Mouse (Mus musculus) forebrain, embryonic 11.5 days (tissue): Measurements from ENCODE around the gene Afg1l. TPM values are rescaled to one million over a fixed set of nuclear protein-coding genes. Genes with fewer than 3 reads are reported as not detected.

Experiments used
- ATAC-seq: fragments of 200-750 bp; cut with Nextera tagmentation; replicated peaks from 2 replicates; pipeline ENCODE4 v1.8.0; 2017; ENCODE audit warnings: moderate TSS enrichment; ENCODE audit not compliant: low FRiP score
- DNase-seq: peaks from one replicate; pipeline ENCODE4 v3.0.0-alpha.2; 2017; ENCODE audit warnings: low spot score
- H3K27ac ChIP-seq: fragments of 300-500 bp; sonication (generic); 2 replicates; pipeline ENCODE4 v1.5.1; 2014; ENCODE audit warnings: low read depth, low read length
- H3K27me3 ChIP-seq: fragments of 300-500 bp; sonication (generic); 2 replicates; pipeline ENCODE4 v1.6.1; 2014; ENCODE audit warnings: mild to moderate bottlenecking, low read length, mixed read lengths; ENCODE audit not compliant: control insufficient read depth, insufficient read depth
- H3K36me3 ChIP-seq: fragments of 300-500 bp; sonication (generic); 2 replicates; pipeline ENCODE4 v1.6.1; 2014; ENCODE audit warnings: mild to moderate bottlenecking, low read length, moderate library complexity, mixed read lengths; ENCODE audit not compliant: control insufficient read depth, insufficient read depth
- H3K4me1 ChIP-seq: fragments of 300-500 bp; sonication (generic); replicated peaks from 2 replicates; pipeline ENCODE4 v1.6.1; 2014; ENCODE audit warnings: low read length, mixed read lengths; ENCODE audit not compliant: control insufficient read depth, insufficient read depth
- H3K4me2 ChIP-seq: fragments of 300-500 bp; sonication (generic); 2 replicates; pipeline ENCODE4 v1.6.1; 2014; ENCODE audit warnings: low read depth, mild to moderate bottlenecking, low read length, moderate library complexity, mixed read lengths; ENCODE audit not compliant: severe bottlenecking
- H3K4me3 ChIP-seq: fragments of 300-500 bp; sonication (generic); 2 replicates; pipeline ENCODE4 v1.5.1; 2014; ENCODE audit warnings: low read depth, low read length
- H3K9ac ChIP-seq: fragments of 300-500 bp; sonication (generic); 2 replicates; pipeline ENCODE4 v1.6.1; 2014; ENCODE audit warnings: low read length
- H3K9me3 ChIP-seq: fragments of 300-500 bp; sonication (generic); 2 replicates; pipeline ENCODE4 v1.6.1; 2016; ENCODE audit warnings: low read length, mixed read lengths; ENCODE audit not compliant: control insufficient read depth
- WGBS: fragments of 180-500 bp; shearing (Covaris S2); extraction: QIAGEN DNeasy Blood & Tissue Kit; methylation state at CpG from one replicate; pipeline ENCODE4 v1.1.7; 2014; 5-methylcytosine and 5-hydroxymethylcytosine counted together
- polyA plus RNA-seq: library from polyadenylated mRNA; unstranded; fragments of >200 nt; fragmentation: Nextera tagmentation; extraction: Ambion mirVana; gene quantifications from 2 replicates; pipeline ENCODE4 v1.2.1, GENCODE M21; 2014

Gene Afg1l
- polyA plus RNA-seq, 1 experiment from 2014 or later = 3.9 TPM

DNA sequence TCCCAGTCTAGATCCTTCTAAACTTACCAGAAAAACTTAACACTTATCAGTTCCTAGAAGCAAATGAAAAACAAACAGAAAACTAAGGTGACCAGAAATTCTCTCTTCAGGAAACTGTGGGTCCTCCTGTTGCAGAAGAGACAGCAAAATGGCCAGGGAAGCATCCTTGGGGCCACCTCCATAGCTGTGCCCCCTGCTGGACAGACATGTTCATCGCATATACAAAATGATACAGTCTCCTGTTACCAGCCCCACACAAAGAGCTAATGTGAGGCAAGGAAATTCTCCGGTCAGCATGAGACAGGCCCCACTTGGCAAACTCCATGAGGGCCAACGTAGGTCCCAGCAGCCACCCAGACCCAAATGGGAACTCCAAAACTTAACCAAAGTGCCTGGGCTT is 122.4 kb downstream of the Afg1l start:
- DNase-seq (peak; percentile 56), ATAC-seq (no peak)
- no peak overlapping the region for H3K9ac ChIP-seq
- no peaks in the 10 kb centered on the region for H3K4me1 ChIP-seq
- WGBS = 47% methylated on average over 3 of the region's 3 CpGs
- H3K4me3 ChIP-seq = no peak overlapping the region
- H3K36me3 ChIP-seq = no peaks in the 10 kb centered on the region
- H3K9me3 ChIP-seq = no peaks in the 10 kb centered on the region
- H3K27me3 ChIP-seq = no peaks in the 10 kb centered on the region
- H3K4me2 ChIP-seq = no peak overlapping the region
- no peak overlapping the region for H3K27ac ChIP-seq

DNA sequence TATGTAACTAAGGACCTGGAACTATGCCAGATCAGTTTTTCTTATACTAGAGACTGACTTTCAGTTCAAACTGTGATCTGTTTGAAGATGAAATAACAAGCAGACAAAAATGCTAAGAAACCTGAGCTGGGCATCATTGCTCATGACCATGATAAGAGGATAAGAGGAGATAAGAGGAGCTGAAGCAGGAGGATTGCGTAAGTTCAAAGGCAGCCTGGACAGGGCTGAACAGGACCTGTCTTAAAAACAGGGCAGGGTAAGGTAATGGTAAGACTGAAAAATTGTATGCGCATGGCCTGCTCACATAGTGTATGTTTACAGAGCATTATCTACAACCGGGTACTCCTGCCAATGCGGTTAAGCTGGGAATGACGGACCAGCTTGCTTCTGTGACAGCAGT is 130.4 kb downstream of the Afg1l start:
- H3K9ac ChIP-seq = no peak overlapping the region
- H3K27ac ChIP-seq = no peak overlapping the region
- H3K36me3 ChIP-seq = no peaks in the 10 kb centered on the region
- no peaks in the 10 kb centered on the region for H3K27me3 ChIP-seq
- no peaks in the 10 kb centered on the region for H3K9me3 ChIP-seq
- no peak overlapping the region for H3K4me2 ChIP-seq
- H3K4me3 ChIP-seq = no peak overlapping the region
- DNase-seq (no peak), ATAC-seq (no peak)
- peaks cover 5% of the 10 kb centered on the region for H3K4me1 ChIP-seq
- WGBS = 90% methylated on average over 5 of the region's 5 CpGs

GRCm38 (mm10) chr10:42347127-42347526 is 131.2 kb downstream of the Afg1l start:
- Histone ChIP-seq H3K27ac (no peak overlapping the region), H3K9me3 (no peaks in the 10 kb centered on the region), H3K4me2 (no peak overlapping the region), H3K4me1 (peaks cover 5% of the 10 kb centered on the region), H3K27me3 (no peaks in the 10 kb centered on the region), H3K4me3 (no peak overlapping the region), H3K9ac (no peak overlapping the region), H3K36me3 (no peaks in the 10 kb centered on the region)
- DNase-seq (no peak), ATAC-seq (no peak)
- 66% methylated on average over 5 of the region's 5 CpGs for WGBS

DNA sequence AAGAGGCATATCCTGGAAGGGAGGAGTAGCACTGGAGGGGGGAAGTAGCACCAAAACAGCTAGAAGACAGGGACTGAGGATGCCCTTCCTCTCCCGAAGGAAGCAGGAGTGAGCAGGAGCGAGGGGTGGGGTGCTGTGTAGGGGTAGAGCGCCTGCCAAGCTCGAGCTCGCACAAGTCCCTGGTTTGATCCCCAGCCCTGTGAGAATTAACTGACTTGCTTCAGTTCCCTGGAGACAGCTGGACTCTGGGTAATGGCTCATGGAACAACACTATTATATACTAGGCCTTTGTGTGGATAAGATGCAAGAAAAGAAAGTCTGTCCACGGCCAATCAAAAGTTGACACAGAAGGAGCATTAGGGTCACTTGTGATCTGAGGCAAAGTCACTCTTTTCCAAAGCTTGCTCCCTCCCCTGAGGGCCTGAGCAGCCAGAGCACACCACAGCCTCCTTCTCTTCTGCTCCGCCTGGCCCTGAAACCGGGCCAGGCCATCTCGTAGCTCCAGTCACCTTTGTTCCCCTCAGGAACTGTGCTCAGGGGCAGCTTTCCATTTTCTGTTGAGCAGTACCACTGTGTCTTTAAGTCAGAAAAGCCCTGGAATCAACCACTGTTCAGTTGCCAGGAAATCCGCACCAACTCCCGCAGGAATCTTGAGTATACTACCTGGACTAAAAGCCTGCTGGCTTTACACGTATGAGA is 132.0 kb downstream of the Afg1l start:
- Histone ChIP-seq H3K9me3 (no peaks in the 10 kb centered on the region), H3K27ac (no peak overlapping the region), H3K9ac (0 out of 2 replicates have a peak overlapping the region, but pooled peaks have one; percentile 23), H3K4me2 (no peak overlapping the region), H3K36me3 (no peaks in the 10 kb centered on the region), H3K4me1 (peaks cover 8% of the 10 kb centered on the region), H3K27me3 (no peaks in the 10 kb centered on the region), H3K4me3 (no peak overlapping the region)
- ATAC-seq (no peak), DNase-seq (no peak)
- 36% methylated on average over 12 of the region's 12 CpGs for WGBS

- H3K4me3 ChIP-seq = no peak overlapping the region
- H3K27ac ChIP-seq = no peak overlapping the region
- no peak overlapping the region for H3K9ac ChIP-seq
- DNase-seq (no peak), ATAC-seq (no peak)
- H3K4me1 ChIP-seq = peaks cover 28% of the 10 kb centered on the region
- no peaks in the 10 kb centered on the region for H3K36me3 ChIP-seq
- H3K9me3 ChIP-seq = no peaks in the 10 kb centered on the region
- WGBS = 88% methylated on average over 5 of the region's 5 CpGs
- H3K27me3 ChIP-seq = no peaks in the 10 kb centered on the region
- no peak overlapping the region for H3K4me2 ChIP-seq
Observed at GRCm38 (mm10) chr10:42342714-42343113, 135.7 kb downstream of the Afg1l start.

GRCm38 (mm10) chr10:42341815-42342457 is 136.4 kb downstream of the Afg1l start:
- Histone ChIP-seq H3K9ac (no peak overlapping the region), H3K4me3 (no peak overlapping the region), H3K4me2 (no peak overlapping the region), H3K9me3 (no peaks in the 10 kb centered on the region), H3K27me3 (no peaks in the 10 kb centered on the region), H3K36me3 (no peaks in the 10 kb centered on the region), H3K4me1 (peaks cover 28% of the 10 kb centered on the region), H3K27ac (no peak overlapping the region)
- ATAC-seq (no peak), DNase-seq (no peak)
- WGBS = 78% methylated on average over 11 of the region's 11 CpGs

DNA sequence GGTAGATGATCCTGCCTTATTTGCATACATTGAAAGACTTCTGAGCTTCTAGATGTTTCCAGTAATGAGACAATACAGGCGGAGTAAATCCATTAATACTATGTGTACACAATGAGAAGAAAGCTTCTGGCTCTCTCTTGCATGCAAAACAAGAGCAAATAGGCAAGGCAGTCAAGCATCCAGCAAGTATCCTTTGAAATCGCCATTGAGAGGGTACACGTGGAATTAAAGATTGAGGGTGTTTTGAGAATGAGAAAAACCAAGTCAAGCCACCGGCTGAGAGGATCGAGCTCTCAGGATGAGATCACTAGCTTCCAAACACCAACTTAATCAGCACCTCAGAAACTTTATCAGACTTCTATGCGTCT is 138.0 kb downstream of the Afg1l start:
- DNase-seq (no peak), ATAC-seq (no peak)
- Histone ChIP-seq H3K9ac (no peak overlapping the region), H3K36me3 (no peaks in the 10 kb centered on the region), H3K4me2 (no peak overlapping the region), H3K4me3 (no peak overlapping the region), H3K27ac (no peak overlapping the region), H3K27me3 (no peaks in the 10 kb centered on the region), H3K4me1 (peaks cover 23% of the 10 kb centered on the region), H3K9me3 (no peaks in the 10 kb centered on the region)
- 11% methylated on average over 6 of the region's 6 CpGs for WGBS

- DNase-seq (no peak), ATAC-seq (peak; percentile 60; the same call in 1 of the 2 replicates)
- Histone ChIP-seq H3K4me2 (no peak overlapping the region), H3K9ac (no peak overlapping the region), H3K36me3 (no peaks in the 10 kb centered on the region), H3K9me3 (no peaks in the 10 kb centered on the region), H3K27me3 (no peaks in the 10 kb centered on the region), H3K4me1 (peaks cover 23% of the 10 kb centered on the region), H3K4me3 (no peak overlapping the region), H3K27ac (peak overlapping the region; percentile 7; the same call in 1 of the 2 replicates)
- 25% methylated on average over 8 of the region's 8 CpGs for WGBS
Observed at GRCm38 (mm10) chr10:42339773-42340425, 138.5 kb downstream of the Afg1l start.
